Mouse (Mus musculus): ENCODE measurements around the gene Higd1a. TPM values are rescaled to one million over a fixed set of nuclear protein-coding genes. Genes with fewer than 3 reads are reported as not detected.
A peak's percentile ranks its signal among the peaks of the same experiment; 100 is the strongest.

Higd1a gene
- polyA plus RNA-seq, 1 experiment from 2014 or later: 169 TPM

GRCm38 (mm10) chr9:121856649-121857416 is 1.3 kb downstream of the Higd1a start:
- Histone ChIP-seq H3K4me2 (peak overlapping the region; percentile 78), H3K4me3 (replicated peaks) (peak overlapping the region; percentile 76), H3K9me3 (replicated peaks) (no peaks in the 10 kb centered on the region), H3K27ac (replicated peaks) (peak overlapping the region; percentile 97), H3K9ac (replicated peaks) (peak overlapping the region; percentile 83), H3K27me3 (replicated peaks) (no peaks in the 10 kb centered on the region), H3K4me1 (peaks cover 17% of the 10 kb centered on the region), H3K36me3 (peaks cover 5% of the 10 kb centered on the region; the same call in 1 of the 2 replicates)
- WGBS: 1% methylated on average over 39 of the region's 39 CpGs
- ATAC-seq (ENCODE audit: low FRiP score): peak; percentile 56

GRCm38 (mm10) chr9:121854246-121854645 is 3.9 kb downstream of the Higd1a start:
- no peak overlapping the region for H3K9ac ChIP-seq (replicated peaks)
- H3K9me3 ChIP-seq (replicated peaks): no peaks in the 10 kb centered on the region
- H3K27me3 ChIP-seq (replicated peaks): no peaks in the 10 kb centered on the region
- ATAC-seq (ENCODE audit: low FRiP score): no peak
- H3K4me1 ChIP-seq: peaks cover 17% of the 10 kb centered on the region
- H3K4me2 ChIP-seq: no peak overlapping the region
- H3K4me3 ChIP-seq (replicated peaks): no peak overlapping the region
- no peak overlapping the region for H3K27ac ChIP-seq (replicated peaks)
- WGBS: 92% methylated on average over 3 of the region's 3 CpGs
- H3K36me3 ChIP-seq: peaks cover 26% of the 10 kb centered on the region

GRCm38 (mm10) chr9:121847842-121848241 is 10.3 kb downstream of the Higd1a start:
- no peak overlapping the region for H3K27ac ChIP-seq (replicated peaks)

GRCm38 (mm10) chr9:121847138-121847537 is 11.0 kb downstream of the Higd1a start:
- H3K4me3 ChIP-seq (replicated peaks): no peak overlapping the region
- H3K4me2 ChIP-seq: no peak overlapping the region
- H3K27me3 ChIP-seq (replicated peaks): no peaks in the 10 kb centered on the region
- no peaks in the 10 kb centered on the region for H3K9me3 ChIP-seq (replicated peaks)
- no peak overlapping the region for H3K27ac ChIP-seq (replicated peaks)
- no peak overlapping the region for H3K9ac ChIP-seq (replicated peaks)
- H3K36me3 ChIP-seq: peaks cover 41% of the 10 kb centered on the region
- 90% methylated on average over 4 of the region's 4 CpGs for WGBS
- ATAC-seq (ENCODE audit: low FRiP score): no peak
- no peaks in the 10 kb centered on the region for H3K4me1 ChIP-seq

More at GRCm38 (mm10) chr9:121847842-121848241, 10.3 kb downstream of the Higd1a start:
- WGBS: 82% methylated on average over 5 of the region's 5 CpGs
- H3K9me3 ChIP-seq (replicated peaks): no peaks in the 10 kb centered on the region
- no peaks in the 10 kb centered on the region for H3K4me1 ChIP-seq
- H3K4me3 ChIP-seq (replicated peaks): no peak overlapping the region
- no peaks in the 10 kb centered on the region for H3K27me3 ChIP-seq (replicated peaks)
- H3K36me3 ChIP-seq: peaks cover 41% of the 10 kb centered on the region
- ATAC-seq (ENCODE audit: low FRiP score): no peak
- H3K4me2 ChIP-seq: no peak overlapping the region
- no peak overlapping the region for H3K9ac ChIP-seq (replicated peaks)

- ATAC-seq (ENCODE audit: low FRiP score): peak; percentile 45; the same call in 1 of the 2 replicates
- no peaks in the 10 kb centered on the region for H3K4me1 ChIP-seq
- H3K4me2 ChIP-seq: no peak overlapping the region
- no peak overlapping the region for H3K27ac ChIP-seq (replicated peaks)
- 58% methylated on average over 10 of the region's 10 CpGs for WGBS
- H3K27me3 ChIP-seq (replicated peaks): no peaks in the 10 kb centered on the region
- no peak overlapping the region for H3K4me3 ChIP-seq (replicated peaks)
- no peak overlapping the region for H3K9ac ChIP-seq (replicated peaks)
- H3K36me3 ChIP-seq: peaks cover 37% of the 10 kb centered on the region
- H3K9me3 ChIP-seq (replicated peaks): no peaks in the 10 kb centered on the region
Measured at GRCm38 (mm10) chr9:121846526-121847118, 11.5 kb downstream of the Higd1a start.

GRCm38 (mm10) chr9:121842914-121843313 is 15.2 kb downstream of the Higd1a start:
- WGBS: 92% methylated on average over 2 of the region's 2 CpGs
- H3K9me3 ChIP-seq (replicated peaks): no peaks in the 10 kb centered on the region
- ATAC-seq (ENCODE audit: low FRiP score): no peak
- H3K4me1 ChIP-seq: peaks cover 13% of the 10 kb centered on the region
- no peak overlapping the region for H3K9ac ChIP-seq (replicated peaks)
- no peak overlapping the region for H3K4me2 ChIP-seq
- H3K4me3 ChIP-seq (replicated peaks): no peak overlapping the region
- H3K27me3 ChIP-seq (replicated peaks): no peaks in the 10 kb centered on the region; the same call in 1 of the 2 replicates
- no peak overlapping the region for H3K27ac ChIP-seq (replicated peaks)
- H3K36me3 ChIP-seq: peaks cover 5% of the 10 kb centered on the region

- no peaks in the 10 kb centered on the region for H3K9me3 ChIP-seq (replicated peaks)
- 39% methylated on average over 7 of the region's 7 CpGs for WGBS
Measured at GRCm38 (mm10) chr9:121839622-121839965, 18.6 kb downstream of the Higd1a start.

GRCm38 (mm10) chr9:121838829-121839621 is 19.1 kb downstream of the Higd1a start, which contains the start of gene Ccdc13:
TSS of gene Ccdc13 (minus strand) at chr9:121839461.
- Histone ChIP-seq H3K36me3 (no peaks in the 10 kb centered on the region), H3K9me3 (replicated peaks) (no peaks in the 10 kb centered on the region), H3K4me2 (peak within 1 kb of the TSS; percentile 78), H3K27ac (replicated peaks) (no peak within 1 kb of the TSS), H3K27me3 (replicated peaks) (no peaks in the 10 kb centered on the region; the same call in 1 of the 2 replicates), H3K9ac (replicated peaks) (peak within 1 kb of the TSS; percentile 48), H3K4me3 (replicated peaks) (peak within 1 kb of the TSS; percentile 46), H3K4me1 (peaks cover 13% of the 10 kb centered on the region)
- peak; percentile 91 for ATAC-seq (ENCODE audit: low FRiP score)
- 3% methylated on average over 61 of the region's 61 CpGs for WGBS

More at GRCm38 (mm10) chr9:121839622-121839965, 18.6 kb downstream of the Higd1a start:
- ATAC-seq (ENCODE audit: low FRiP score): peak; percentile 42; the same call in 1 of the 2 replicates
- Histone ChIP-seq H3K27me3 (replicated peaks) (no peaks in the 10 kb centered on the region; the same call in 1 of the 2 replicates), H3K36me3 (no peaks in the 10 kb centered on the region), H3K27ac (replicated peaks) (no peak overlapping the region), H3K4me2 (peak overlapping the region; percentile 78), H3K4me1 (peaks cover 13% of the 10 kb centered on the region), H3K4me3 (replicated peaks) (peak overlapping the region; percentile 46), H3K9ac (replicated peaks) (peak overlapping the region; percentile 48)

- no peaks in the 10 kb centered on the region for H3K9me3 ChIP-seq (replicated peaks)
- WGBS: 93% methylated on average over 6 of the region's 6 CpGs
- H3K4me3 ChIP-seq (replicated peaks): no peak overlapping the region
- no peaks in the 10 kb centered on the region; the same call in 1 of the 2 replicates for H3K27me3 ChIP-seq (replicated peaks)
- ATAC-seq (ENCODE audit: low FRiP score): no peak
- H3K9ac ChIP-seq (replicated peaks): no peak overlapping the region
- no peak overlapping the region for H3K27ac ChIP-seq (replicated peaks)
- H3K4me2 ChIP-seq: no peak overlapping the region
- no peaks in the 10 kb centered on the region for H3K36me3 ChIP-seq
- H3K4me1 ChIP-seq: peaks cover 13% of the 10 kb centered on the region
Measured at GRCm38 (mm10) chr9:121838008-121838407, 20.2 kb downstream of the Higd1a start.

- Histone ChIP-seq H3K9ac (replicated peaks) (no peak overlapping the region), H3K4me3 (replicated peaks) (no peak overlapping the region), H3K27ac (replicated peaks) (no peak overlapping the region), H3K36me3 (no peaks in the 10 kb centered on the region), H3K27me3 (replicated peaks) (no peaks in the 10 kb centered on the region), H3K4me2 (no peak overlapping the region), H3K9me3 (replicated peaks) (no peaks in the 10 kb centered on the region), H3K4me1 (peaks cover 3% of the 10 kb centered on the region)
- 89% methylated on average over 11 of the region's 11 CpGs for WGBS
- no peak for ATAC-seq (ENCODE audit: low FRiP score)
Measured at GRCm38 (mm10) chr9:121833825-121834224, 24.3 kb downstream of the Higd1a start.

- Histone ChIP-seq H3K4me1 (no peaks in the 10 kb centered on the region), H3K27me3 (replicated peaks) (no peaks in the 10 kb centered on the region), H3K4me2 (no peak overlapping the region), H3K9ac (replicated peaks) (no peak overlapping the region), H3K9me3 (replicated peaks) (no peaks in the 10 kb centered on the region), H3K4me3 (replicated peaks) (no peak overlapping the region), H3K27ac (replicated peaks) (no peak overlapping the region), H3K36me3 (no peaks in the 10 kb centered on the region)
- 36% methylated on average over 6 of the region's 6 CpGs for WGBS
- ATAC-seq (ENCODE audit: low FRiP score): peak; percentile 81
Measured at GRCm38 (mm10) chr9:121830956-121831293, 27.2 kb downstream of the Higd1a start.

Data from neural tube, embryonic 15.5 days (tissue).